ENCODE assay signal across 8 mouse cellular contexts in the genomic region with DNA sequence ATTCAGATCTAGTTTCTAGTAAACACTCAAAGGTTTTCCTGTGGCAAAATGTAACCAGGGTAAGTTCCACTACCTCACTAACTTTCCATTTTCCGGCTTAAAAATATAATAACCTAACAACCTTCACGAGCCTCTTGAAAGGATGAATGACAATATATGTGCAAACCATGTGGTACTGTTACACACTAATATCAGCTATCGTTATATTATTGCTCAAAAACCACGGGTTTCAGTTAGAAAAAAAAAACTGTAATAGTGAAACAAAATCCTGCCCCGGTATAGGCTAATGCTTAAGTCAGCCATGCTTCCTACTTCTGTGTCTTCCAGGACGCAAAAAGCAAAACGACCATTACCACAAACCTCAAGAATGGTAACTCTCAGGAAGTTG. TPM values are rescaled to one million over a fixed set of nuclear protein-coding genes. Genes with fewer than 3 reads are reported as not detected.
DNase-seq lines count a peak whose midpoint lies in the region; ATAC-seq and TF ChIP-seq lines count a peak whose summit lies in the region.

No protein-coding gene starts in this region.

- DNase-seq in heart, postnatal 36 days, result no peak
- no peak for DNase-seq in forebrain, postnatal 0 days
- DNase-seq in B cell, adult 2 months, result no peak
- no peak for DNase-seq in adrenal gland, postnatal 10 days
- DNase-seq in frontal cortex, postnatal 14 days (ENCODE audit: low spot score in 2 of 2), result no peak

- no peak for ATAC-seq in heart, embryonic 11.5 days (replicated peaks; ENCODE audit: insufficient number of reproducible peaks, low FRiP score, low TSS enrichment)
- peak; percentile 30 for ATAC-seq in CD4-positive, CD25-positive, alpha-beta regulatory T cell, adult 4 months
- ATAC-seq in forebrain, postnatal 0 days, result no peak

- no peaks in the 10 kb centered on the region for H3K27me3 ChIP-seq in heart, embryonic 11.5 days (ENCODE audit: control insufficient read depth, insufficient read depth, low read length)
- H3K27me3 ChIP-seq in forebrain, postnatal 0 days (ENCODE audit: insufficient read depth, low read length), result no peaks in the 10 kb centered on the region

- WGBS in heart, embryonic 11.5 days (ENCODE audit: insufficient replicate concordance), result 12% methylated on average over 7 of the region's 7 CpGs
- 11% methylated on average over 7 of the region's 7 CpGs for WGBS in forebrain, postnatal 0 days
- WGBS in macrophage (ENCODE audit: missing documents), result 4% methylated on average over 5 of the region's 7 CpGs

- TF ChIP-seq CTCF in forebrain, postnatal 0 days (IDR thresholded peaks at IDR 0.05; ENCODE audit: low read depth), result no peak

- intact Hi-C loops in heart, postnatal 36 days (cut with DNase I), result loop anchor here (5.0 kb wide), 1 partner anchor 107 kb away; the partner anchor contains the start of gene D1Ertd622e

- no peaks in the 10 kb centered on the region for H3K9me3 ChIP-seq in heart, embryonic 11.5 days (replicated peaks; ENCODE audit: control insufficient read depth, low read length)
- no peaks in the 10 kb centered on the region for H3K9me3 ChIP-seq in forebrain, postnatal 0 days (ENCODE audit: low read length)

- peak overlapping the region; percentile 70 for H3K4me2 ChIP-seq in heart, embryonic 11.5 days
- peak overlapping the region; percentile 68 for H3K4me2 ChIP-seq in forebrain, postnatal 0 days (ENCODE audit: low read depth)

- H3K4me3 ChIP-seq in heart, embryonic 11.5 days (ENCODE audit: low read depth, low read length), result peak overlapping the region; percentile 99
- H3K4me3 ChIP-seq in forebrain, postnatal 0 days (ENCODE audit: low read depth, low read length), result peak overlapping the region; percentile 96
- peak overlapping the region; percentile 95 for H3K4me3 ChIP-seq in macrophage (ENCODE audit: inconsistent target)

- H3K4me1 ChIP-seq in heart, embryonic 11.5 days (ENCODE audit: control insufficient read depth, insufficient read depth, low read length), result peaks cover 6% of the 10 kb centered on the region
- H3K4me1 ChIP-seq in forebrain, postnatal 0 days (ENCODE audit: insufficient read depth), result peaks cover 14% of the 10 kb centered on the region

- peak overlapping the region; percentile 82; the same call in 1 of the 2 replicates for H3K27ac ChIP-seq in heart, embryonic 11.5 days (ENCODE audit: low read depth, low read length)
- no peak overlapping the region for H3K27ac ChIP-seq in forebrain, postnatal 0 days (ENCODE audit: low read depth, low read length)
- H3K27ac ChIP-seq in macrophage, result peak overlapping the region; percentile 57

- peaks cover 87% of the 10 kb centered on the region for H3K79me2 ChIP-seq in macrophage (ENCODE audit: inconsistent target)

- H3K9ac ChIP-seq in heart, embryonic 11.5 days (ENCODE audit: low read depth, low read length), result peak overlapping the region; percentile 89
- H3K9ac ChIP-seq in forebrain, postnatal 0 days, result peak overlapping the region; percentile 91

- no peaks in the 10 kb centered on the region for H3K36me3 ChIP-seq in heart, embryonic 11.5 days (ENCODE audit: control insufficient read depth, insufficient read depth, low read length)
- H3K36me3 ChIP-seq in forebrain, postnatal 0 days (ENCODE audit: insufficient read depth), result no peaks in the 10 kb centered on the region
- H3K36me3 ChIP-seq in macrophage (ENCODE audit: inconsistent target), result no peaks in the 10 kb centered on the region

RNA-seq across cellular contexts. Expression of gene Gin1, which starts 1.1 kb away (rescaled TPM):
- polyA plus RNA-seq in heart, embryonic 11.5 days (2014; fragmentation: Nextera tagmentation; extraction: Ambion mirVana), result 12.5 and 16.7 TPM in 2 replicates
- 1 to 10 TPM; 6.3 to 7.7 TPM for total RNA-seq in heart, postnatal 36 days (2021)
- polyA plus RNA-seq in CD4-positive, CD25-positive, alpha-beta regulatory T cell, adult 4 months (2017; shearing (Covaris generic)), result 10 to 100 TPM; 27.2 to 31.3 TPM
- 6.2 and 8.1 TPM in 2 replicates for total RNA-seq in forebrain, postnatal 0 days (2014; rRNA removed)
- 10.7 and 13.6 TPM in 2 replicates for polyA plus RNA-seq in forebrain, postnatal 0 days (2015; fragmentation: Nextera tagmentation; extraction: Ambion mirVana)
- total RNA-seq in macrophage (2018; cell fraction: chromatin; rRNA removed), result 10 to 100 TPM in 17 of 26 experiments, 1 to 10 TPM in 9; 2.3 to 40.0 (median 14.9) TPM
- total RNA-seq in macrophage (2018; cell fraction: cytosol; rRNA removed), result 1 to 10 TPM; 1.4 to 6.1 (median 3.7) TPM
- total RNA-seq in macrophage (2018; cell fraction: nucleus; rRNA removed), result 10 to 100 TPM in 18 of 26 experiments, 1 to 10 TPM in 8; 4.8 to 51.5 (median 14.1) TPM
- 6.5 to 10.4 TPM (median 9.3 TPM) in 3 replicates for polyA plus RNA-seq in macrophage (2018)
- 10 to 100 TPM in 1 of 2 experiments, 1 to 10 TPM in 1; 7.9 to 10.6 TPM for total RNA-seq in adrenal gland, postnatal 10 days (2021)

RNA-seq across cellular contexts. Expression of gene Ppip5k2, which starts 1.3 kb away (rescaled TPM):
- 33.2 and 37.4 TPM in 2 replicates for polyA plus RNA-seq in heart, embryonic 11.5 days (2014; fragmentation: Nextera tagmentation; extraction: Ambion mirVana)
- 100 to 1,000 TPM in 1 of 2 experiments, 10 to 100 TPM in 1; 86.8 to 102 TPM for total RNA-seq in heart, postnatal 36 days (2021)
- 10 to 100 TPM; 27.8 to 33.8 TPM for polyA plus RNA-seq in CD4-positive, CD25-positive, alpha-beta regulatory T cell, adult 4 months (2017; shearing (Covaris generic))
- total RNA-seq in forebrain, postnatal 0 days (2014; rRNA removed), result 49.4 and 62.0 TPM in 2 replicates
- 12.9 and 25.0 TPM in 2 replicates for polyA plus RNA-seq in forebrain, postnatal 0 days (2015; fragmentation: Nextera tagmentation; extraction: Ambion mirVana)
- 100 to 1,000 TPM in 8 of 26 experiments, 10 to 100 TPM in 18; 21.4 to 178 (median 84.0) TPM for total RNA-seq in macrophage (2018; cell fraction: chromatin; rRNA removed)
- total RNA-seq in macrophage (2018; cell fraction: cytosol; rRNA removed), result 10 to 100 TPM; 16.8 to 35.0 (median 22.5) TPM
- 100 to 1,000 TPM in 2 of 26 experiments, 10 to 100 TPM in 24; 17.6 to 136 (median 57.4) TPM for total RNA-seq in macrophage (2018; cell fraction: nucleus; rRNA removed)
- 11.0 to 16.7 TPM (median 14.0 TPM) in 3 replicates for polyA plus RNA-seq in macrophage (2018)
- total RNA-seq in adrenal gland, postnatal 10 days (2021), result 10 to 100 TPM; 16.1 to 19.7 TPM
